Mouse (Mus musculus): ENCODE data around the gene Ascc2. TPM values are rescaled to one million over a fixed set of nuclear protein-coding genes. Genes with fewer than 3 reads are reported as not detected.

Ascc2 gene
- polyA plus RNA-seq (2016; fragmentation: Nextera tagmentation; extraction: Ambion mirVana) = 32.2 and 36.1 TPM in 2 replicates

- Histone ChIP-seq H3K4me1 (peaks cover 26% of the 10 kb centered on the region), H3K27me3 (ENCODE audit: insufficient read depth, poor library complexity, severe bottlenecking) (no peaks in the 10 kb centered on the region), H3K9me3 (no peaks in the 10 kb centered on the region), H3K27ac (peak within 1 kb of the TSS; percentile 91), H3K36me3 (peaks cover 14% of the 10 kb centered on the region; the same call in 1 of the 2 replicates), H3K4me3 (peak within 1 kb of the TSS; percentile 94)
- under 1% methylated on average over 35 of the region's 35 CpGs for WGBS
- peak; percentile 98 for DNase-seq (ENCODE audit: low spot score)
Observed at GRCm38 (mm10) chr11:4637534-4638234, at the start of gene Ascc2. TSS of gene Ascc2 (plus strand) at chr11:4637747.

GRCm38 (mm10) chr11:4591811-4592210, 45.7 kb upstream of the Ascc2 start:
- Histone ChIP-seq H3K36me3 (peaks cover 2% of the 10 kb centered on the region; the same call in 1 of the 2 replicates), H3K27me3 (ENCODE audit: insufficient read depth, poor library complexity, severe bottlenecking) (no peaks in the 10 kb centered on the region), H3K9me3 (no peaks in the 10 kb centered on the region), H3K27ac (no peak overlapping the region), H3K4me3 (no peak overlapping the region), H3K4me1 (peaks cover 7% of the 10 kb centered on the region)
- no peak for DNase-seq (ENCODE audit: low spot score)
- 84% methylated on average over 4 of the region's 4 CpGs for WGBS

- Histone ChIP-seq H3K9me3 (no peaks in the 10 kb centered on the region), H3K4me1 (peaks cover 7% of the 10 kb centered on the region), H3K27me3 (ENCODE audit: insufficient read depth, poor library complexity, severe bottlenecking) (no peaks in the 10 kb centered on the region), H3K36me3 (0 out of 2 replicates have a peak, but pooled peaks cover 2% of the 10 kb centered on the region), H3K27ac (peak overlapping the region; percentile 100; the same call in 1 of the 2 replicates), H3K4me3 (peak overlapping the region; percentile 90)
- WGBS = 41% methylated on average over 5 of the region's 5 CpGs
- no peak for DNase-seq (ENCODE audit: low spot score)
Observed at GRCm38 (mm10) chr11:4593491-4593848, 44.1 kb upstream of the Ascc2 start.

GRCm38 (mm10) chr11:4593849-4594607, 43.5 kb upstream of the Ascc2 start:
- Histone ChIP-seq H3K9me3 (no peaks in the 10 kb centered on the region), H3K27me3 (ENCODE audit: insufficient read depth, poor library complexity, severe bottlenecking) (no peaks in the 10 kb centered on the region), H3K36me3 (0 out of 2 replicates have a peak, but pooled peaks cover 2% of the 10 kb centered on the region), H3K4me3 (peak overlapping the region; percentile 90), H3K4me1 (peaks cover 7% of the 10 kb centered on the region), H3K27ac (peak overlapping the region; percentile 100)
- peak; percentile 82 for DNase-seq (ENCODE audit: low spot score)
- 1% methylated on average over 45 of the region's 45 CpGs for WGBS

GRCm38 (mm10) chr11:4594608-4595500, 42.7 kb upstream of the Ascc2 start, which contains the start of gene Mtmr3:
TSS of gene Mtmr3 (minus strand) at chr11:4594863.
- 5% methylated on average over 43 of the region's 53 CpGs for WGBS
- Histone ChIP-seq H3K27me3 (ENCODE audit: insufficient read depth, poor library complexity, severe bottlenecking) (no peaks in the 10 kb centered on the region), H3K27ac (peak within 1 kb of the TSS; percentile 100), H3K4me1 (peaks cover 7% of the 10 kb centered on the region), H3K9me3 (no peaks in the 10 kb centered on the region), H3K4me3 (peak within 1 kb of the TSS; percentile 90), H3K36me3 (no peaks in the 10 kb centered on the region)
- DNase-seq (ENCODE audit: low spot score) = peak; percentile 97

GRCm38 (mm10) chr11:4598411-4598810, 39.1 kb upstream of the Ascc2 start:
- DNase-seq (ENCODE audit: low spot score) = no peak
- Histone ChIP-seq H3K36me3 (no peaks in the 10 kb centered on the region), H3K4me3 (no peak overlapping the region), H3K4me1 (peaks cover 8% of the 10 kb centered on the region), H3K27me3 (ENCODE audit: insufficient read depth, poor library complexity, severe bottlenecking) (no peaks in the 10 kb centered on the region), H3K27ac (no peak overlapping the region), H3K9me3 (no peaks in the 10 kb centered on the region)
- 93% methylated on average over 2 of the region's 2 CpGs for WGBS

- WGBS = 92% methylated on average over 3 of the region's 3 CpGs
- H3K4me3 ChIP-seq = no peak overlapping the region
- no peak for DNase-seq (ENCODE audit: low spot score)
- H3K36me3 ChIP-seq = no peaks in the 10 kb centered on the region
- no peaks in the 10 kb centered on the region for H3K27me3 ChIP-seq (ENCODE audit: insufficient read depth, poor library complexity, severe bottlenecking)
- peaks cover 22% of the 10 kb centered on the region for H3K4me1 ChIP-seq
- no peaks in the 10 kb centered on the region for H3K9me3 ChIP-seq
- no peak overlapping the region for H3K27ac ChIP-seq
Observed at GRCm38 (mm10) chr11:4599916-4600315, 37.6 kb upstream of the Ascc2 start.

GRCm38 (mm10) chr11:4601890-4602289, 35.7 kb upstream of the Ascc2 start:
- Histone ChIP-seq H3K36me3 (no peaks in the 10 kb centered on the region), H3K27ac (no peak overlapping the region), H3K4me1 (peaks cover 32% of the 10 kb centered on the region), H3K4me3 (no peak overlapping the region), H3K27me3 (ENCODE audit: insufficient read depth, poor library complexity, severe bottlenecking) (no peaks in the 10 kb centered on the region), H3K9me3 (no peaks in the 10 kb centered on the region)
- no peak for DNase-seq (ENCODE audit: low spot score)
- 84% methylated on average over 5 of the region's 5 CpGs for WGBS

GRCm38 (mm10) chr11:4602691-4603441, 34.7 kb upstream of the Ascc2 start:
- Histone ChIP-seq H3K27me3 (ENCODE audit: insufficient read depth, poor library complexity, severe bottlenecking) (no peaks in the 10 kb centered on the region), H3K27ac (peak overlapping the region; percentile 72; the same call in 1 of the 2 replicates), H3K9me3 (no peaks in the 10 kb centered on the region), H3K4me1 (peaks cover 32% of the 10 kb centered on the region), H3K4me3 (peak overlapping the region; percentile 8; the same call in 1 of the 2 replicates), H3K36me3 (no peaks in the 10 kb centered on the region)
- no peak for DNase-seq (ENCODE audit: low spot score)
- 43% methylated on average over 12 of the region's 12 CpGs for WGBS

GRCm38 (mm10) chr11:4604441-4604840, 33.1 kb upstream of the Ascc2 start:
- Histone ChIP-seq H3K27me3 (ENCODE audit: insufficient read depth, poor library complexity, severe bottlenecking) (no peaks in the 10 kb centered on the region), H3K9me3 (no peaks in the 10 kb centered on the region), H3K4me3 (no peak overlapping the region), H3K4me1 (peaks cover 32% of the 10 kb centered on the region), H3K27ac (no peak overlapping the region), H3K36me3 (no peaks in the 10 kb centered on the region)
- DNase-seq (ENCODE audit: low spot score) = no peak
- WGBS = 32% methylated on average over 6 of the region's 6 CpGs

- no peak overlapping the region for H3K4me3 ChIP-seq
- peaks cover 32% of the 10 kb centered on the region for H3K4me1 ChIP-seq
- no peaks in the 10 kb centered on the region for H3K27me3 ChIP-seq (ENCODE audit: insufficient read depth, poor library complexity, severe bottlenecking)
- WGBS = 48% methylated on average over 7 of the region's 7 CpGs
- H3K9me3 ChIP-seq = no peaks in the 10 kb centered on the region
- no peak for DNase-seq (ENCODE audit: low spot score)
- H3K36me3 ChIP-seq = no peaks in the 10 kb centered on the region
- H3K27ac ChIP-seq = no peak overlapping the region
Observed at GRCm38 (mm10) chr11:4605414-4605813, 32.1 kb upstream of the Ascc2 start.

GRCm38 (mm10) chr11:4606541-4606940, 31.0 kb upstream of the Ascc2 start:
- no peak overlapping the region for H3K27ac ChIP-seq
- H3K4me3 ChIP-seq = no peak overlapping the region
- WGBS = 68% methylated on average over 1 of the region's 1 CpGs
- H3K4me1 ChIP-seq = peaks cover 32% of the 10 kb centered on the region
- no peaks in the 10 kb centered on the region for H3K9me3 ChIP-seq
- no peaks in the 10 kb centered on the region for H3K27me3 ChIP-seq (ENCODE audit: insufficient read depth, poor library complexity, severe bottlenecking)
- no peak for DNase-seq (ENCODE audit: low spot score)
- no peaks in the 10 kb centered on the region for H3K36me3 ChIP-seq

Measured in heart, embryonic 10.5 days (tissue).